Mouse (Mus musculus) liver, adult (tissue): ENCODE measurements at regions not wholly inside any gene's neighbourhood (a gene's known extent, or its start where the extent isn't known, plus 50 kb on each side); places are given as distances from the start of the nearest gene placed in this dataset.

Source experiments
- GATA4 ChIP-seq: IDR thresholded peaks from 2 replicates; pipeline ENCODE4 v1.6.1; 2014; ENCODE audit warnings: mild to moderate bottlenecking, low read length; ENCODE audit not compliant: insufficient replicate concordance

DNA sequence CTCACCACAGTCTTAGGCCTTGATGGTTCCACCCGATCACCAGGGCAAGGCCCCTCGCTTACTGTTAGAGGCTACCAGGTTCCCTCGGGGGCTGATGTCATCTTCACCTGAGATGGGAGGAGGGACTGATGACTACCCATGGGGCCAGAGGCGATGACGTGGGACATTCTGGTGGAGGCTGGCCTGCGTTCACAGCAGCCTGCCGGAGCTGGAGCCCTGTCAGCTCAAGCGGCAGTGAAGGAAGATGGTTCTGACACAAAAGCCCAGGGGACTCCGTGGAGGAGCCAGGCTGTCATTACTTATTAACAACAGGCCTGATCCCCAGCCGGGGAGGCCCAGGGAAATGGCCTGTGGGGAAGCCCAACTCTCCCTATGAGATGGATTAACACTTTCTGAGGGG, 121.3 kb upstream of the Atp6ap2 start:
- no peak for TF ChIP-seq GATA4

GRCm38 (mm10) chrX:12466897-12467296, 120.7 kb upstream of the Atp6ap2 start:
- TF ChIP-seq GATA4 = no peak

- no peak for TF ChIP-seq GATA4
Measured at GRCm38 (mm10) chrX:12467528-12468179, 119.9 kb upstream of the Atp6ap2 start.

GRCm38 (mm10) chrX:12472296-12472695, 115.3 kb upstream of the Atp6ap2 start:
- no peak for TF ChIP-seq GATA4

GRCm38 (mm10) chrX:12479207-12479606, 108.4 kb upstream of the Atp6ap2 start:
- no peak for TF ChIP-seq GATA4

GRCm38 (mm10) chrX:12490957-12491356, 96.6 kb upstream of the Atp6ap2 start:
- no peak for TF ChIP-seq GATA4

GRCm38 (mm10) chrX:12493216-12493615, 94.4 kb upstream of the Atp6ap2 start:
- no peak for TF ChIP-seq GATA4

GRCm38 (mm10) chrX:12493916-12494315, 93.7 kb upstream of the Atp6ap2 start:
- TF ChIP-seq GATA4 = no peak

DNA sequence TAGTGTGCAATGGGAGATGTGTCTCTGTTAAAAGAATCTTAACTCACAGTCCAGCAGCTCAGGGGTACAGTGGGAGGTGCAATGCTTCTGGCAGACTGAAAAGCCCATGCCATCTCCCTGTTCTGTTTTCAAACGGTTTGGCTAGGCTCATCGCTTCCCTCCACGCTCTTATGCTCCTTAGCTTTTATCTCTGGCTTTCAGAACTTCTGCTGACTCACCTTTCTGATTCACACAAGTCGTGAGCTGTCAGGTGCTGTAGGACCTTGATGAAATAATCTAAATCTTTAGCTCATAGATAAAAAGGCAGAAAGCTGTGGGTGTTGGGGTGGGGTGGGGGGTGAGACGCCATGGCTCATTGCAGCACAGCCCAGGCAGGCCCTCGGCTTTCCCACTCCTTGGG, 93.1 kb upstream of the Atp6ap2 start:
- TF ChIP-seq GATA4 = no peak

- peak; percentile 37; the same call in 1 of the 2 replicates for TF ChIP-seq GATA4
Measured at GRCm38 (mm10) chrX:12500601-12501000, 87.0 kb upstream of the Atp6ap2 start.

DNA sequence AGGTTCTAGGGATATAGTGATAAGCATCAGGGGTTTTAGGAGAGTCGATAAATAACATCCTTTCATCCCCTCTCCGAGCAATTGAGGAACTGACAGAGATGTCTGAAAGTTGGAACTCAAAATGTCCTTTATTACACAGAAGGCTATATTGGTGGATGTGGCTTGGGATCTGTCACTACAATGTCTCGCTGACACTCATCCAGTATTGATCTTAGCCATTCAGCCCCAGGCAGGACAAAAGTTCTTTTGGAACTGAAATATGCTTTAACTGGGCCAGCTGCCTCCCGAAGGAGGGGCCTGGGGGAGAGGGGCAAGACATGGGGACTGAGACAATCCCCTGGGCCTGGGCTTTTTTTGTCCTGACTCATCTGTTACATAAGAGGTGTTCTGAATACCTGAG, 85.2 kb upstream of the Atp6ap2 start:
- no peak for TF ChIP-seq GATA4

DNA sequence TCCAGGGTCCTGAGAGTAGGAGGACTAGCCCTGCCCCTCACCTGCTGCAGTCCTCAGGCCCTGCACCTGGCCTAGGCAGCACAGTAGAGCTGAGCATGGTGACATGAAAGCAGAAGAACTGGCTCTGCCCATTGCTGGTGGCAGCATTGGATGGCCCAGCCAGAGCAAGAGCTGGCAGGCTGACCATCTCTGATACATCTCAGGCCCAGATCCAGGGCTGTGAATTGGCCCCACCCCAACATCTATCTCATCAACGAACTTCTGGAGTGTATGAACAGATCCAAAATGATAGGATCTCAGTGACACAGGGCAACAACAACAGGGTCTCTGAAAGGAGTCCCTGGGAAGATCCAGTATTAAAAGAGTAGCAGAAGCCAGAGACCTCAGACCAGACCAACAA, 84.0 kb upstream of the Atp6ap2 start:
- TF ChIP-seq GATA4 = no peak

GRCm38 (mm10) chrX:12511119-12511518, 76.5 kb upstream of the Atp6ap2 start:
- no peak for TF ChIP-seq GATA4

- no peak for TF ChIP-seq GATA4
Measured at GRCm38 (mm10) chrX:12525044-12525443, 62.6 kb upstream of the Atp6ap2 start.

DNA sequence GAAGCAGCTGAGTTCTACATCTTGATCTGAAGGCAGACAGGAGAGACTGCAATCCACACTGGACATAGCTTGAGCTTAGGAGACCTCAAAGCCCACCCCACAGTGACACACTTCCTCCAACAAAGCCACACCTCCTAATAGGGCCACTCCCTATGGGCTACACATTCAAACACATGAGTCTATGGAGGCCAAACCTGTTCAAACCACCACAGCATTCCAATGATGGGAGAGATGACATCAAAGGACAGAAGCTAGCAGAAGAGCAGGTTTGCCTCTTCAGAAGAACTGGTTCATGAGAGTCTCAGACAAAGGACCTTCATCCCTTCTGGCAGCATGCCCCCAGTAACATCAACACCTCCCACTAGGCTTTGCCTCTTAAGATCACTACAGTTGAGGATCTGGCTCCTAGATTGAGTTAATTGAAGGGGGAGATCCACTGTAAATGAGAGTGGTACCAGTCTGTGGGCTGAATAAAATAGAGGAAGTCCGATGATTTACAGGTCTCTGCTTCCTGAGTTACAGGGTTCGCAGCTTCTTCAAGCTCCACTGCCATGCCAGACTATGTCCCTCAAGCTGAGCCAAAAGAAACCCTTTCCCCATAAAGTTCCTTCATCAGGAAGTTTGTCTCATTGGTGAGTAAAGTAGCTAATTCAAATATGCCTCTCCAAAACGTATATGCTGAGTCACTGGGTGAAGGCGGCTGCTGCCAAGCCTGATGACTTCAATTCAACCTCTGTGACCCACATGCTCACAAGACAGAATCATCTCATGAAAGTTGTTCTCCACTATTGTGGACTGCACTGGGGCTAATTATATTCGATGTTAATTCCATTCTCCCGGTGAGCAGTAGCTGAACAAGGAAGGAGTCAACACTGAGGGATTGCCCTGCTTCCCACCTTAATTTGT, 56.9 kb upstream of the Atp6ap2 start:
- no peak for TF ChIP-seq GATA4
